Mouse (Mus musculus) forelimb bud, embryonic 11.5 days (tissue): ENCODE results near the gene Ccdc167.
A peak's percentile ranks its signal among the peaks of the same experiment; 100 is the strongest.

ENCODE experiments used
- DNase-seq: peaks from one replicate; pipeline ENCODE4 v3.0.0-alpha.2; 2012; ENCODE audit warnings: low read depth, low spot score

The Ccdc167 gene

DNA sequence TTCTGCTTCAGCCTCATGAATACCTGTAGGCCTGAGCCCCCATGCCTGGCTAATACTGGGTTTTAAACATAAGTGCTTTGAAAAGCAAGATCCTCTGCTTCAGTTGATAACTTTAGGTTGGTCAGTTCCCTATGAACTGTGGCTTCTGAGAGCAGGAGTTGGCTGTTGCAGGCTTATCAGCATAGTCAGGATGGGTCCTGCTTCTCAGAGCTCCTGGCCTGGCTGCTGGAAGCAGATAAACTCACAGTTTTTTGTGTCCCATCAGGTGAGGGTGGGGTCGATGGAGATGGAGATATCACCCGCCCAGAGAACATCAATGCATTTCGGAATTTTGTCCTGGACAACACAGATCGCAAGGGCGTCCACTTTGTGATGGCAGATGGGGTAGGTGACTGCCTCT, 30.1 kb downstream of the Ccdc167 start:
- no peak for DNase-seq

DNA sequence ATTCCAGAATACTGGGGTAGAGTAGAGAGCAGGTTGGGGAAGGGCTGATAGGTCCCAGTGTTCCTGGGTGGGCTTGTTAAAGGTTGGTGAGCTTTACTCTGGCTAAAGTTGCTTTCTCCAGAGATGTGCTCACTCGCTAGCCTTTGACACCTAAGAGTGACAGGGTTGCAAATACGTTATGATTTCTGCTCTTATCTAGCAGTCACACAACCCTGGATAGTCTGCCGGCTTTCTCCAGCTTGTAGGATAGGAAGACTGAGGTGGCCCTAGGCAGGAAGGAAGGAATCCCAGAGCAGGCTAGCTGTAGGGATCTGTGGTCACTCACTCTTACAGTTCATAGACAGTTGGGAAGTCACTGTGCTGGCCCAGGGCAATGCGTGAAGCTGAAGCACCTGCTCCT, 32.6 kb downstream of the Ccdc167 start:
- no peak for DNase-seq

DNA sequence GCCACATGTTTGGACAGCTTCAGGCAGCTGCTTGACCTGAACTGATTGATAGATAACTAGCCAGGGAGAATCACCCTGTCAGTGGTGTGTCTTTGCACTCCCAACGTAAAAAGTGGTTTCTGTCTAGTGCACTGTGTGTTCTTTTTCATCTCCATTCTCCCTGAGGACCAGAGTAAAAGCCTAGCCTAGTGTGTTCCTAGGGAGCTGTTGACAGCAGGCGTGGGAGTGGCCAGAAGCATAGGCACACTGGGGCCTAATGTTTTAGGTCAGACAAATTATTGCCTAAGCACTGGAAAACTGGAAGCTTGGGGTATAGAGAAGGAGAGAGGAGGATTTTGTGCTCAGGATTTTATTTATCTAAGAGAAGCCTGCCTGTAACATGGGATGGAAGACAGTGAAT, 33.7 kb downstream of the Ccdc167 start:
- no peak for DNase-seq

DNA sequence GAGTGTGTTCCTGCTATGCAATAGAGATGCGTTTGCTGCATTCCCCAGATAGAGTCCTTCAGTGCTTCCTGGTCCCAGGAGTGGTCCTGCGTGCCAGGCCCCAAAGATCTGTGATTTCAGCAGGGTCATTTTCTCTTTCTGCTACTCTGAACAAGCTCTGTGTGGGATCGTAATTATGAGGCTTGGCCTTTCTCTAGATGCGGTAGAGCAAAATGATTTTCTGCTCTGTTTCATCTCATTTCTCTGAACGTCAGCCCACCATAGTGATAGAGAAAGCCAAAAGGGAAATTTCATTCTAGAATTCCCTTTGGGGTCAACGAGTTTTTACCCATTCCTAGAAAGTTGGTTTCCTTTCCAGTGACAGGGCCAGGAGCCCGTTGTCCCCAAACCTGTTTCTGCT, 34.6 kb downstream of the Ccdc167 start:
- no peak for DNase-seq

DNA sequence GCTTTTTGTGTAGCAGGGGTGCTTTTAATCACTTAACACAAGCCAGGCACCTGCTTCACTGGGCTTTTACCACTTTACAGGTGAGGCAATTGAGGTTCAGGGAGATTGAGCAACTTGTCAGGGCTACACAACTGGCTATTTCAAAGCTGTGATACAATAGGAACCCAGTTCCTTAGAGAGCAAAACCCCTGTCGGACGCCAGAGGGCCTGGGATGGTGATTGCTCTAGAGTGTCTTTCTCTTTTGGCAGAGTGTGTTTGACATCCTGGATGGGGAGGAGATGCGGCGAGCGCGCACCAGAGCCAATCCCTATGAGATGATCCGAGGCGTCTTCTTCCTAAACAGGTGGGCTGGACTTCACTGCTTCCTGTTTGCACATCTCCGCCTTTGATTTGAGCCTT, 35.2 kb downstream of the Ccdc167 start:
- no peak for DNase-seq

DNA sequence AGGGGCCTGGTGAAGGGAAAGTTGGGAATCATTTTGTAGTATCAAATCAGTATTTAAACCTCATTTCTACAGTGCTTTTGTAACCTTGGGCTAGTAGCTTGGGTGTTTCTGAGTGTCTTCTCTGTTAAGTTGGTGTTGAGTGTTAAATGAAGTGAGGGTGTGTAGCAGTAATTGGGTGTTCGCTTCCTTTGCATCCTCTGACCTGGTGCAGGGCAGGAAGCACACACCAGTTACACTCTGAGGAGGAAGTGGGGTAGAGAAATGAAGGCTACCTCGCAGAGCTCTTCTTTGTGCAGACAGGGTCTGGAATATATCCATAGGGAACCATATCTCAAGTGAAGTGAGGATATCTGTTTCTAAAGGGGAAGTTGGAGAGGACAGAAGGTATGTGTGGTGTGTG, 35.9 kb downstream of the Ccdc167 start:
- DNase-seq: no peak

DNA sequence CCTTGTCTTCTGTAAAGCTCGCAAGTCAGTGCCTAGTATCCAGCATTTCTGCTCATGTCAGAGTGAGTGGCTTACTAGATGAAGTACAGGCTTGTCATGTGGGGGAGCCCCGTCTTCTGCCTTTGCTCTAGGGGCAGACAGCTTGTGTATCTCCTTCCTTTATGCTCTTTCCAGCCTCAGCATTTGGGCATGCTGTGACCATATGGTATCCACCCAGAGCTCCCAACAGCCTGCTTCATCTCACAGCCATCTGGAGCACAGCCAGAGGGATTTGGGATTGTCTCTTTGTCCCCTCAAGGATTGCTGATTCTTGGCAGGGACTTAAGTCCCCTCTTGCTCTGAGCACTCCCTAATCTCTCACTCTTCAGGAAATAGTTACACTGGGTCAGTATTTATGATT, 36.7 kb downstream of the Ccdc167 start:
- DNase-seq: no peak

DNA sequence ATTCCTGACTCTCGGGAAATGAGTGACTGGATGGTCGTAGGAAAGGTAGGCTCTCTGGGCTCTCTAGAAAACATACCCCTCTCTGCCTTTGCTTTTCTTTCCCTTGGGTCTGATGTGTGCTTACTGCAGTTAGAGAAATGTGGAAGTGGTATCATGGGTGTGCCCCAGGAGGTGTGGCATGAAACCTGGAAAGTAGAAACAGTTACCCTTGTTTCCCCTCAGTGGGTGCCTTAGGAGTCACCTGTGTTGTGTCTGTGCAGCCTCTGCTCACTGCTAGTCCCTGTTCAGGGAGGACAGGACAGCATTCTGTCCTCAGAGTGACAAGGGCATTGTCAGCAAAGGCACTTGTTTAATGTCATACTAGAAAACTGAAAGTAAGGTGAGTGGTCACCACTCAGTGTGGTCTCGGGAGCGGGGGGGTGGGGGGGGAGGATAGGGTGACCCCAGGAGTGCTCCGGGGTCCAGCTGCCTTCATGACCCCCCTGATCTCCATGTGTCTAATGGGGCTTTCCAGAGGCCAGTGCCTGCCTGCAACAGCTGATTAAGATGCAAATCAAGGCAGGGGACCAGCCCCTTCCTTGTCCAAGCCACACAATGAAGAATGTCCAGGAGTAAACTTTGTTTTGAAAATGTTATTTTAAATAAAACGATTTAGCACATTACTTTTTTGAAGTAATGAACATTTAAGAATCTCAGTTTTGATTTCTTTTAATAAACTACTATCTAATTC, 37.6 kb downstream of the Ccdc167 start:
- no peak for DNase-seq

DNA sequence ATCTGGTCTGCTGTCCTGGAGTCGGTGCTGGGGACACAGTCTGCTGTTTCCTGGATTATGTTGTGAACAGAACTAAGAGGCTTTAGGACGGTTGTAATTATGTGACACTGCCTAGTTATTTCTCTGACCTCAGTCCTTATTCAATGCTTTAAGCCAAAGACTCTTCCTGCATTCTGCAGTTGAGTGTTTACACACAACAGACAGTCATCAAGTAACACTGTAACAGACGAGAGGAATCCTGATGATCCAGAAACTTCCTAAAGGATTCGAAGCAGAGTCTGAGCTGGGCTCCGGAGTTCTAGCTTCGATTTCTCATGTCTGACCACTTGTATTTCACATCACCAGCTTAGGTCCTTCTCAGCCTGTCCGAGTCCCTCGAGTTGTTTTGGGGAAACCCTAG, 38.3 kb downstream of the Ccdc167 start:
- DNase-seq: no peak

DNA sequence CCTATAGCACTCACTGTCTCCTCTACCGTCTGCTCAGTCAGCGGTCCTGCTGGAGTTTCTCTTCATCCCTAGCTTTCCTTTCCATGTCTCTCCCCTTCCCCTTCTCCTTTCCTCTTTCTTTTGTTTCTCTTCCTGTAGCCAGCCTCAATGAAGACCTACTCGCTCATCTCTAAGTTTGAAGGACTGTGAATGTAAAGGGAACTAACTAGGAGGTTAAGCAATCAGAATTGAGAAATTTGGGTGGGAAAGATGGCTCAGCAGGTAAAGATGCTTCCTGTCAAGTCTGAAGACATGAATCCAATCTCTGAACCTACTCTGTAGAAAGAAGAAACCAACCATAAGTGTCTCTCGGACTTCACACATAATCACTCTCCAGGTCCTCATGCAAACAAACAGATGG, 43.5 kb downstream of the Ccdc167 start:
- no peak for DNase-seq

DNA sequence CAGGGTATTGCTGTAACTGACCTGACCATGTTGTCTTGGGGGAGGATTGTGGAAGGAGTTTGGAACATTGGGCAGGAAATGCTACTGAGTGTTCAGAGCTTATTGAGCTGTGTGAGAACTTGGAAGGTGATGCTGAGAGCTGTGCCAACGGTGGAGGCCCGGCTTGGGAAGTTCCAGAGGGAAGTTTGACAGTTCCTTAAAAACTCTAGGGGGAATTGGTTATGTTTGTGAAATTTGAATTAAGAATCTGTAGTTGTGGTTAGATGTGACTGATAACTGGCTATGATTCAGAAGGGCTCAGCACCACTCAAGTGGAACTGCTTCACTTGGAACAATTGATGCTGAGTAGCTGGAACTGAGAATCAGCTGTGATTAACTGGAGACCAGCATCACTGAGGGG, 45.8 kb downstream of the Ccdc167 start:
- no peak for DNase-seq

DNA sequence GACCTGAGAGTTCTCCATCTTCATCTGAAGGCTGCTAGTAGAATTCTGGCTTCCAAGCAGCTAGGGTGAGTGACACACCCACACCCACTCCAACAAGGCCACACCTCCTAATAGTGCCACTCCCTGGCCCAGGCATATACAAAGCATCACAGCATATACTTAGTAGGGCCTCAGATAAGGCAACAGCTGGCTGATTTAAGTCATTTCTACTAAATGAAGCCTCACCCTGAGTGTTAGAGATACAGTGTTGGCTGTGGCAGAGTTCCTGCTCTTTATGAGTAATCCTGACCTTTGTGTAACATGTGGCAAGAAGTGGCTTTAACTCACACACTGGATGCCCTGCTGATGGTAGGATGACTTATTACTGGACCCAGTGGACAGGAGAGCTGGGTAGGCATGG, 46.9 kb downstream of the Ccdc167 start:
- no peak for DNase-seq

DNA sequence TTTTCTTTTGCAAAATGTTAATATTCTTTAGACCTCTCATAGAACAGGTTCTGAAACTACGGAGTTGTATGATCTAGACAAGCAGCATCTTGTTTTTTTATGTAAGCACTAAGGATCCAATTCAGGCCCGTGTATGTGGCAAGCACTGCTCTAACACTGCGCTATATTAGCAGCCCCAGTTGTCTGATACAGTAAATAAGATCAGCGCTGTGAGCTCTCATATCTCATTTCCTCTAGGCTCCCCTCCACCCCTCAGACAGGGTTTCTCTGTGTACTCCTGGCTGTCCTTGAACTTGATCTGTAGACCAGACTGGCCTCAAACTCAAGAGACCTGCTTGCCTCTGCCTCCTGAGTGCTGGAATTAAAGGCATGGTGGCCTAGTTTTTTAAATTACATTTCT, 47.8 kb downstream of the Ccdc167 start:
- DNase-seq: no peak

DNA sequence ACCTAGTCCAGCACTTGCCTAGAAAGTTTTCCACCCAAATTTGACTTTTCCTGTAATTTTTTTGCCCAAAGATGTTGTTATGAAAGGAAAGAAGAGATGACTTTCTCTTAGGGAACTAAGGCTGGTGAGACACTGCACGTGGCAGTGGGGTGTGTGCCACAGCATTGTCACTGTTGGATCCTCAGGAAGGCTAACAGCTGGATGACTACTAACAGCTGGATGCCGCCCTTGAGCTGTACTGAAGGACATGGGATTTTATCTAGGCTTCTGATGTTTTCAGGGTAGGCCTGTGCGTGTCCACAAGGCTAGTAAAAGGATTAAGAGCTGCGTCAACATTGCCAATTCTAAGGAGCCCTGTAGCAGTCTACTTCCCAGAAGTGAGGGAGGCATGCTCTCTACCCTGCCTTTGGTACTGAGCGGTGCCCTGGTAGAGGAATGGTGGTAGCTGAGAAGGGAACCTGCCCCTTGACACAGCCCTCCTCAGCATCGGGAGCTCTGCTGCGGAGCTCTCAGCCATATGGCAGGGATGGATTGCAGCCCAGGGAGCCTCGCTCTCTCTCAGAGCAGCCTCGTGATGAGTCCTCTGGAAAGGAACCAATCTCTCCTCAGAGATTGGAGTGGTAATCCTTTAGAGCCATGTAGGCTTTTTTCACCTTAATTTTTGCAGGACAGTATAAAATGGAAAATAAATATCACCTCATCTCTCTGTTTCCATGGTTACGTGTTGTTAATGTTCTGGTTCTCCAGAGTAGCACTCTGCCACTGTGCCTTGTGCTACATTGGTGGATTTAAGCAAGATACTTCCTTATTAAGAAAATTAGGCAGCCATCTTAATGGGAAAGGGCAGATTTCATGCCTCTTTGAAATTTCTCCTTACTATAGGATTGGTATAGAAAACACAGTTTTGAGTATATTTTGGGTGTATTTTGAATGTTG, 48.5 kb downstream of the Ccdc167 start:
- no peak for DNase-seq

DNA sequence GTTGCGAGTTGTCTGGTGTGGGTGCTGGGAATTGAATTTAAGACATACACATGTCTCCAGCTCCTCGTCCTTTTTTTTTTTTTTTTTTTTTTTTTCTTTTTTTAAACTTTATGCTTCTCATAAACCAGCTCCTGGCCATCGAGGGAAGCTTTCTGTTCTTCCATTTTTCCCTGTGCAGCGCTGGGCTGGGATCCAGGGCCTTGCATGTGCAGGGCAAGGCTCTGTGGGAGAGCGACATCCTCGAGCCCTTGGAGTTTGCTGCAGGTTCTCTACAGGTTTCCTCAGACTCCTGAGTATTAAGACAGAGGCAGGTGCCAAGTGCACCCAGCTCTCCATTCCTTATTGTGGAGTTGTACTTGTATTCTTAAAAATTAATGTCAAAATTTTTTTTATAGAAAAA, 54.7 kb downstream of the Ccdc167 start:
- no peak for DNase-seq

DNA sequence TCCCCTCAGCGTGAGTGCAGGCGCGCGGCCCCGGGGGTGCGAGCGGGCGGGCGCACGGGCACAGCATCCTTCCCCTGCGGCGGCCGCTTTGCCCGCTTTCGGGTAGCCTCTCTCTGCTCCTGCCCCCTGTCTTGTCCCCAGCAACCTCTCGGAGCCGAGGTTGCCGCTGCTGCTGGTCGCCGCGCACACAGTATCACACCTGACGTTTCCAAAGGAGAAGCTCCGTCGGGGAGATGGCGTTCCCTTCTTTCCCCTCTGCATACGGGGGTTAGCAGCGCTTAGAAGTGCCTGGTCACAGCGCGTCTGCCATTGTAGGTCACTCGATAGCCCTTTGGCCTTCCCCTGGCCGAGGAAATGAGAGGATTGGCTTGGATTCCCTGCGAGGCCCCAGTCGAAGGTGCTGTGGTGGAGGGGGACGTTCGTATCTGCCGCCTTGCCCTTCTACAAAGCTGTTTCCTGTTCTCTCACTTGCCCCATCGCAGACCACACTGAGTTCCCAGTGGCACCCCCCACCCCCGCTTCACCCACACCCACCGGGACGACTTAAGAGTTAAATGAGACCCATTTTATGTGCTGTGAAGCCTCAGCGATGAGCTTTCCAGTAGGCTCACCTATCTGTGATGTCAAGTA, 56.0 kb downstream of the Ccdc167 start:
- peak; percentile 6 for DNase-seq

DNA sequence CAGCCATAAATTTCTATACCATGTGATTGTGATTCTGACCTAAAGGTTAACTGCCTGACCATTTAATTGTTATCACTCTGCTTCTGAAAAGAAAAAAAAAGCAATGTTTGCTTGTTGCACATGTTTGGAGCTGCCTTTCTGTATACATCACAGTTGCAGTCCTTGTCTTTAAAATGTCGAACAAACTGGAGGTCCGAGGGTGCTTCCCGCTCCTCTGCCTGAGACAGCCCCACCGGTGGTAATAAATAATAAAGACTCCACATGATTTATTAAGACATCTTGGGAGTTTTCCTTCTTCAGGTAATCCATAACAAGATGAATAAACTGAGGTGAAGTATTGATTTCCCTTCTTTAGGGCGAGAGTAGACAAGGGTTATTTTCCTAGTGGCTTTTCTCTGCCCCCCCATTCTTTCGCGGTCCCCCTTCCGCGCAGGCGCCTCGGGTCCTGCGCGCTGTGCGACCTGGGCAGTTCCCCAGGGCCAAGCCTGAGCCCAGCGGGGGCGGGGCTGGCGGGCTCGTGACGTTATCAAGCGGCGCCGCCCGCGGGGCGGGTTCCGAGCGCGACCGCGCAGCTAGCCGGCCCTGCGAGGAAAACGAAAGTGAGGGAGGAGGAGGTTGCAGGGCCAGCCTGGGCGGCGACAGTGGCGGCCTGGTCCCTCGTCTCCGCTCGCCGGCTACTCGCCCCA, 56.6 kb downstream of the Ccdc167 start, which contains the start of gene Cmtr1:
Cmtr1 (plus strand) TSS at position 520 of the 686 bp plus-strand sequence.
- peak; percentile 94 for DNase-seq

DNA sequence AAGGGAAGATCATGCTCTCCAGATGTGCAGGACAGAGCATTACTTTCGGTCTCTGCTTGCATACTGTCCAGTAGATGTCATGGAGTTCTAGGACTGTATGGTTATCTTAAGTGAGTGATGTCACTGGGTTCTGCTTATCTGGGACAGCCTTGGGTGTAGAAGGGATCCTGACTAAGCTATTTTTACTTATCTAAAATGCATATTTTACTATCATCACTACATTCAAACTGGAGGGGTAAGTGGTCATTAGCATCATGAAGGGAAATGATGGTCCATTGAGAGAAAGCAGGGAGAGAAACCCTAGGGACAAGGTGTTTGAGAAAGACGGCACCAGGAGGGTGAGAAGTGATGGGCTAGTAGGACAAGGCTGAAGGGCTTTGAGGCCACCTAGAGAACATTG, 58.6 kb downstream of the Ccdc167 start:
- DNase-seq: no peak

DNA sequence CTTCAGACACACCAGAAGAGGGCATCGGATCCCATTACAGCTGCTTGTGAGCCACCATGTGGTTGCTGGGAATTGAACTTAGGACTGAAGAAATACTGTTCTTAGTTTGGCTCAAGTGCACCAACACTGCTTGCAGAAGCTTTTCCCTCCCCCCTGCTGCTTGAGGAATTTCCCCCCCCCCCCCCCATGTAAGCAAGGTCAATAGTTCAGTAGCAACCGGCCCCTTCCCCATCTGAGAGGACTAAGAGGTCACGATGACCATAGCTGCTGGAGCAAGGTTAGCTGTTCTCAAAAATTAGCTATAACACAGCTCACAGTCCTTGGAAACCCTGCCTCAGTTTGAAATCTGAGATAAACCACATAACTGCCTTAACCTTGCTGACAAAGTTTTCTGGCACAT, 74.6 kb downstream of the Ccdc167 start:
- DNase-seq: no peak

DNA sequence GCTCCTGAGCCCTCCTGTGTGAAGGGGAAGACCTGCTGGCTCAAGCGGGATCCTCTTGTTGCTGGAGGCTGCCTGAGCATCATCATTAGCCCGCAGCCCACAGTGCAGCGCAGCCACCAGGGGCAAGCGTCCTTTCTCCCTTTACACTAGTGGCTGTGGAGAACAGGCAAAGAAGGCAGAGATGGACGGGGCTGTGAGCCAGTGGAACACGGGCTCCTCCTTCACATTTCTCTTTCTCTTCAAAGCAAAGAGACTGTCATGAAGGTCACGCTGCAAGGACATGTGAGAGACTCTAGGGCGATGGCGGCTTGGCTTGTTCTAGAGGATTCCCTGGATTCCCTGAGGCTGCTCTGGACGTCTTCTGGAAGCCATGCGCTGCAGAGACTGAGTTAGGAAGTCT, 75.9 kb downstream of the Ccdc167 start:
- DNase-seq: no peak

DNA sequence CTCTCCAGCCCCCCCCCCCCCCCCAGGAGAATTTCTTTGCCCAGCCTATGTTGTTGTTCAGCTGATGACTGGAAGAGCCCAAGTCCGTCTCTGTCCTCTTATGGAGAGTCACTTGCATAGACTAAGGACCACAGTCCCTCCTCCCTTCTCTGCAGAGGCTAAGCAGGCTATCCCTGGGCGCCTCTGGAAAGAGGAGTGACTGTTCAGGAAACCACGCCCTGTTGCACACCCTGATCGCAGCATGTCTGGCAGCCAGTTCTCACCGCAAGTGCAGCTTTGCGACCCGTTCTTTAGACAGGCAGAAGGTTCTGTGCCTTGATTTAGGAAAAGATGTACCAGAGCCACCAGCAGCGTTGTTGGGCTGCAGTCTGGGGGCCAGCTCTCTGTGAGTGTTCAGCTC, 78.9 kb downstream of the Ccdc167 start:
- DNase-seq: no peak

DNA sequence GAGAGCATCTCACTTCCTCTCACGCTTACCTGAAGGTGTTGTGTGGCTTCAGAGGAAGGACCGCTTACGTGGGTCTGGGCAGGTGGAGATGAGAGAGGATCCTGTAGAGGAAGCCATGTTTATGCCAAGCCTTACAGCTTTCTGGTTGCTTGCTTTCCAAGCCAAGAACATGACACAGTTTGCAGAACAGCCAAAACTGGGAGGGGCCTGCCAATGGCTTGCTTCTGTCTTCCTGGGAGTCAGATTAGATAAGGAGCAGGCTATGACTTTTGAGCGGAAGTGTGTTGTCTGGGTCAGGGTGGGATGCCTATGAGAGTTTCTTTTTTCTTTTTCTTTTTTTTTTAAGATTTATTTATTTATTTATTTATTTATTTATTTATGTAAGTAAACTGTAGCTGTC, 79.5 kb downstream of the Ccdc167 start:
- no peak for DNase-seq
